Mouse (Mus musculus) thymus, adult 2 months (tissue): ENCODE measurements around the gene Vsx2.

Experiments used
- CTCF ChIP-seq: fragments of 200-500 bp; IDR thresholded peaks from 2 replicates; pipeline ENCODE4 v1.5.1; 2012; ENCODE audit warnings: mild to moderate bottlenecking, control low read depth, low read length, moderate library complexity, borderline replicate concordance; ENCODE audit not compliant: control insufficient read depth, poor library complexity, insufficient read depth; ENCODE audit errors: extremely low read depth
- POLR2A ChIP-seq: fragments of 200-500 bp; IDR thresholded peaks from 2 replicates; pipeline ENCODE4 v1.6.1; 2012; ENCODE audit warnings: mild to moderate bottlenecking, low read length, control low read depth, moderate library complexity; ENCODE audit not compliant: control insufficient read depth, poor library complexity, insufficient read depth; ENCODE audit errors: extremely low read depth

DNA sequence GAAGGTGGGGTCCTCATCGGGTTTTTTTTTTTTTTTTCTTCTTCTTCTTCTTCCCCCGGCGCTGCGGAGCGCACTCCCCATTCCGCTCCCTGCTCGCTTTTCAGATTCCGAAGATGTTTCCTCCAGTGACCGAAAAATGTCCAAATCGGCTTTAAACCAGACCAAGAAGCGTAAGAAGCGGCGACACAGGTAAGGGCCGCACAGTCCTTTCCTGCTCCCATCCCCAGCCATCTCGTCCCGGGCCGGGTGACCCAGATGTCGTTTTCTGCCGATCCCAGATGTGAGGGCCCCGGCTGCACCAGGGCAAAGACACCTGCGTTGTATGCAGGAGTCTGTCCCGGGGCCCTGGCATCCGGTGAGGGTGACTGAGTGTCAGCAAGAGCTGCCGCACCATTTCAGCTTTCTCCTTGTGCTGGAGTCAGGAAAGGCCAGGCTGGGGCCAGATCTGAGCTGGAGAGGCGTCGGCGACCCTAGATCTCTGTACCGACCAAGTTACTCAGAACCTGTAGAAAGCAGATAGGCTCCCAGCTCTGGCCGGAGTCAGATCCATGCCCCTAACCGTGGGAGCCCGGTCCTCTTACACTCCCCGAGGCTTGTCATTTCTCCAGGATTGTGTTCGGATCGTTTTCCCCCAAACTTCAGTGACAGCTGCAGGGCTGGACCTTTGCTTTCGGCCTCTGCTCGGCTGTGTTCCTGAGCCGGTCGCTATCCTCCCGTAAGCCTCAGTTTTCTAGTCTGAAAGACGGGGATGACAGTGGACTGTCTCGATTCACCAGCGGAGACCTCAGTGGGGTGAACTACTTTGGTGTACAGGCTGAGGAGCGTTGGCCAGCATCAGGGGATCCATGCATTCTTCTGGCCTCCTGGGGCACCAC lies 2.1 kb downstream of the Vsx2 start:
- no peak for TF ChIP-seq POLR2A
- no peak for TF ChIP-seq CTCF
